Mouse (Mus musculus) liver, embryonic 16.5 days (tissue): ENCODE measurements around the gene Adm. TPM values are rescaled to one million over a fixed set of nuclear protein-coding genes. Genes with fewer than 3 reads are reported as not detected.

ENCODE experiments used
- ATAC-seq: fragments of 200-750 bp; cut with Nextera tagmentation; 2 replicates; pipeline ENCODE4 v1.8.0; 2017; ENCODE audit warnings: low read depth, mild to moderate bottlenecking, moderate number of reproducible peaks, moderate library complexity
- H3K27ac ChIP-seq: fragments of 300-500 bp; sonication (generic); 2 replicates; pipeline ENCODE4 v1.5.1; 2014; ENCODE audit warnings: mild to moderate bottlenecking, low read length
- H3K27me3 ChIP-seq: fragments of 300-500 bp; sonication (generic); 2 replicates; pipeline ENCODE4 v1.6.1; 2014; ENCODE audit warnings: low read depth, low read length, mixed read lengths; ENCODE audit not compliant: control insufficient read depth, insufficient read depth
- H3K36me3 ChIP-seq: fragments of 300-500 bp; sonication (generic); 2 replicates; pipeline ENCODE4 v1.6.1; 2014; ENCODE audit warnings: mild to moderate bottlenecking; ENCODE audit not compliant: control insufficient read depth, insufficient read depth
- H3K4me1 ChIP-seq: fragments of 300-500 bp; sonication (generic); 2 replicates; pipeline ENCODE4 v1.6.1; 2014; ENCODE audit warnings: low read depth, low read length, mixed read lengths; ENCODE audit not compliant: control insufficient read depth
- H3K4me2 ChIP-seq: fragments of 300-500 bp; sonication (generic); 2 replicates; pipeline ENCODE4 v1.6.1; 2014; ENCODE audit warnings: low read depth, low read length, mixed read lengths
- H3K4me3 ChIP-seq: fragments of 300-500 bp; sonication (generic); 2 replicates; pipeline ENCODE4 v1.5.1; 2014; ENCODE audit warnings: low read depth, mild to moderate bottlenecking, low read length
- H3K9ac ChIP-seq: fragments of 300-500 bp; sonication (generic); 2 replicates; pipeline ENCODE4 v1.6.1; 2014; ENCODE audit warnings: low read depth, low read length
- H3K9me3 ChIP-seq: fragments of 300-500 bp; sonication (generic); replicated peaks from 2 replicates; pipeline ENCODE4 v1.6.1; 2016; ENCODE audit warnings: low read length; ENCODE audit not compliant: control insufficient read depth
- WGBS: fragments of 180-500 bp; shearing (Covaris S2); extraction: QIAGEN DNeasy Blood & Tissue Kit; methylation state at CpG from one replicate; pipeline ENCODE4 v1.1.7; 2014; ENCODE audit not compliant: insufficient replicate concordance; 5-methylcytosine and 5-hydroxymethylcytosine counted together
- polyA plus RNA-seq: library from polyadenylated mRNA; unstranded; fragments of >200 nt; fragmentation: Nextera tagmentation; extraction: Ambion mirVana; gene quantifications from 2 replicates; pipeline ENCODE4 v1.2.1, GENCODE M21; 2015

Adm gene
- polyA plus RNA-seq, 1 experiment from 2014 or later: 2.1 TPM

- H3K9me3 ChIP-seq: no peaks in the 10 kb centered on the region
- WGBS: 33% methylated on average over 6 of the region's 6 CpGs
- no peaks in the 10 kb centered on the region for H3K4me1 ChIP-seq
- ATAC-seq: no peak
- no peak overlapping the region for H3K9ac ChIP-seq
- no peaks in the 10 kb centered on the region for H3K27me3 ChIP-seq
- H3K4me3 ChIP-seq: no peak overlapping the region
- H3K4me2 ChIP-seq: no peak overlapping the region
- H3K27ac ChIP-seq: no peak overlapping the region
- no peaks in the 10 kb centered on the region for H3K36me3 ChIP-seq
These were observed 43.7 kb downstream of the Adm start for GRCm38 (mm10) chr7:110671121-110671680.

Other genes with a start within 250 kb of the Adm start
- gene Sbf2, start 12.7 kb upstream of the Adm start, polyA plus RNA-seq: 5.8 and 7.3 TPM in 2 replicates
- gene Ampd3, start 140.5 kb downstream of the Adm start, polyA plus RNA-seq: 32.6 and 34.4 TPM in 2 replicates
- gene Rnf141, start 216.8 kb downstream of the Adm start, polyA plus RNA-seq: 29.0 and 30.7 TPM in 2 replicates
- 24.3 and 26.4 TPM in 2 replicates for gene Lyve1, start 235.6 kb downstream of the Adm start, polyA plus RNA-seq